Mouse (Mus musculus): ENCODE results near the gene Gm49359.
"Not testable (repeated sequence)": the region's sequence is repeated elsewhere in the genome, so short reads cannot be mapped to it uniquely, and the experiment has no call there.

The Gm49359 gene

GRCm38 (mm10) chr13:62466424-62467334 lies at the start of gene Gm49359:
Gene Gm49359 (minus strand): TSS chr13:62466832.
- peak; percentile 85 to 87 for DNase-seq

GRCm38 (mm10) chr13:62510641-62511420 lies 44.2 kb upstream of the Gm49359 start:
- DNase-seq, result not testable (repeated sequence)

- not testable (repeated sequence) for DNase-seq
These were observed 6.0 kb upstream of the Gm49359 start for GRCm38 (mm10) chr13:62472661-62473060.

DNA sequence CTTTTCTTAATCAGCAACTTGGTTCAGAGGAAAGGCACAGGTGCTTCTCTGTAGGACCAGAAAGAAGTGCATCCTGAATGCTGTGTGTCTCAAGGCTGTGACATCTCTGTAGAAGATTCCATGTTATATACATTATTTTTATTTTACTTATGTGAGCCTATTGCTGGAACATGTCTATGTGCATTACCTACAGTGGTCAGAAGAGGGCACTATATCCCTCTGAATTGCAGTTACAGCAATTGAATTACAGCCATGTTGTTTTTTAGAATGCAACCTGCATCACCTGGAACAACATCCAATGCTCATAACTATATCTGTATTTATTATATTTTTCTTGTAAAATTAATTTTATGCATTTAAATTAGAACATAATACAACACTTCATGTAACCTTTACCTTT lies 3.3 kb upstream of the Gm49359 start:
- not testable (repeated sequence) for DNase-seq
